Mouse (Mus musculus) layer of hippocampus, adult 9-11 months (tissue): ENCODE measurements around the gene Hnrnph2.
A peak's percentile ranks its signal among the peaks of the same experiment; 100 is the strongest.

Experiments
- DNase-seq: peaks from one replicate; pipeline ENCODE4 v3.0.0; 2022

The Hnrnph2 gene

GRCm38 (mm10) chrX:134600659-134601379, at the start of gene Hnrnph2, which contains the start of gene Gla:
Gene Hnrnph2 (plus strand): TSS chrX:134601179.
Gene Gla (minus strand): TSS chrX:134601125.
- peak; percentile 97 for DNase-seq

- DNase-seq: no peak
Measured at GRCm38 (mm10) chrX:134553326-134553725, 47.7 kb upstream of the Hnrnph2 start.

- DNase-seq: no peak
Measured at GRCm38 (mm10) chrX:134554425-134554824, 46.6 kb upstream of the Hnrnph2 start.

- no peak for DNase-seq
Measured at GRCm38 (mm10) chrX:134564326-134564725, 36.7 kb upstream of the Hnrnph2 start.

- no peak for DNase-seq
Measured at GRCm38 (mm10) chrX:134566536-134567222, 34.3 kb upstream of the Hnrnph2 start.

- DNase-seq: no peak
Measured at GRCm38 (mm10) chrX:134577896-134578295, 23.1 kb upstream of the Hnrnph2 start.

GRCm38 (mm10) chrX:134580528-134581305, 20.3 kb upstream of the Hnrnph2 start:
- DNase-seq: no peak

GRCm38 (mm10) chrX:134582270-134582669, 18.7 kb upstream of the Hnrnph2 start:
- no peak for DNase-seq

- DNase-seq: no peak
Measured at GRCm38 (mm10) chrX:134582888-134583669, 17.9 kb upstream of the Hnrnph2 start, which contains the start of gene Btk. Gene Btk (minus strand): TSS chrX:134583570.

GRCm38 (mm10) chrX:134585103-134586002, 15.6 kb upstream of the Hnrnph2 start, which contains the start of gene Rpl36a:
Gene Rpl36a (plus strand): TSS chrX:134585654.
- DNase-seq: peak; percentile 92

- DNase-seq: no peak
Measured at GRCm38 (mm10) chrX:134586447-134586846, 14.5 kb upstream of the Hnrnph2 start.

GRCm38 (mm10) chrX:134588261-134588660, 12.7 kb upstream of the Hnrnph2 start:
- DNase-seq: no peak

GRCm38 (mm10) chrX:134588997-134589396, 12.0 kb upstream of the Hnrnph2 start:
- no peak for DNase-seq

- DNase-seq: no peak
Measured at GRCm38 (mm10) chrX:134589836-134590235, 11.1 kb upstream of the Hnrnph2 start.

GRCm38 (mm10) chrX:134599922-134600565, 935 bp upstream of the Hnrnph2 start:
- DNase-seq: no peak

- peak; percentile 24 for DNase-seq
Measured at GRCm38 (mm10) chrX:134601380-134602120, 571 bp downstream of the Hnrnph2 start.

GRCm38 (mm10) chrX:134609472-134609871, 8.5 kb downstream of the Hnrnph2 start:
- no peak for DNase-seq

- no peak for DNase-seq
Measured at GRCm38 (mm10) chrX:134610984-134611383, 10.0 kb downstream of the Hnrnph2 start.

GRCm38 (mm10) chrX:134612285-134612959, 11.4 kb downstream of the Hnrnph2 start:
- DNase-seq: peak; percentile 11
